Mouse (Mus musculus): ENCODE measurements around the gene Mtf1. TPM values are rescaled to one million over a fixed set of nuclear protein-coding genes. Genes with fewer than 3 reads are reported as not detected.

Gene Mtf1
- polyA plus RNA-seq (2015; fragmentation: Nextera tagmentation; extraction: Ambion mirVana), result 11.9 and 12.9 TPM in 2 replicates

GRCm38 (mm10) chr4:124801552-124802308 is at the start of gene Mtf1:
Gene Mtf1, plus strand, starts transcription at chr4:124802104.
- no peaks in the 10 kb centered on the region for H3K27me3 ChIP-seq
- peak within 1 kb of the TSS; percentile 91 for H3K9ac ChIP-seq
- H3K4me2 ChIP-seq, result peak within 1 kb of the TSS; percentile 84
- H3K36me3 ChIP-seq, result peaks cover 57% of the 10 kb centered on the region
- 2% methylated on average over 21 of the region's 21 CpGs for WGBS
- H3K9me3 ChIP-seq, result no peaks in the 10 kb centered on the region
- peaks cover 12% of the 10 kb centered on the region for H3K4me1 ChIP-seq
- peak within 1 kb of the TSS; percentile 73 for H3K4me3 ChIP-seq
- ATAC-seq (ENCODE audit: insufficient number of reproducible peaks, insufficient read depth, low FRiP score, low TSS enrichment, low read depth), result peak; percentile 79
- peak within 1 kb of the TSS; percentile 96 for H3K27ac ChIP-seq

GRCm38 (mm10) chr4:124752281-124753199 is 49.4 kb upstream of the Mtf1 start:
- H3K36me3 ChIP-seq, result peaks cover 6% of the 10 kb centered on the region; the same call in 1 of the 2 replicates
- peak overlapping the region; percentile 78 for H3K4me3 ChIP-seq
- WGBS, result 16% methylated on average over 15 of the region's 15 CpGs
- H3K27me3 ChIP-seq, result 0 out of 2 replicates have a peak, but pooled peaks cover 7% of the 10 kb centered on the region
- H3K9ac ChIP-seq, result peak overlapping the region; percentile 84
- ATAC-seq (ENCODE audit: insufficient number of reproducible peaks, insufficient read depth, low FRiP score, low TSS enrichment, low read depth), result no peak
- peak overlapping the region; percentile 98 for H3K4me2 ChIP-seq
- peaks cover 21% of the 10 kb centered on the region for H3K4me1 ChIP-seq
- H3K9me3 ChIP-seq, result no peaks in the 10 kb centered on the region
- no peak overlapping the region for H3K27ac ChIP-seq

GRCm38 (mm10) chr4:124755526-124755925 is 46.4 kb upstream of the Mtf1 start:
- Histone ChIP-seq H3K9ac (peak overlapping the region; percentile 16; the same call in 1 of the 2 replicates), H3K9me3 (no peaks in the 10 kb centered on the region), H3K27ac (no peak overlapping the region), H3K4me1 (peaks cover 21% of the 10 kb centered on the region), H3K36me3 (peaks cover 7% of the 10 kb centered on the region; the same call in 1 of the 2 replicates), H3K4me2 (no peak overlapping the region), H3K4me3 (no peak overlapping the region), H3K27me3 (0 out of 2 replicates have a peak, but pooled peaks cover 7% of the 10 kb centered on the region)
- 42% methylated on average over 7 of the region's 7 CpGs for WGBS
- no peak for ATAC-seq (ENCODE audit: insufficient number of reproducible peaks, insufficient read depth, low FRiP score, low TSS enrichment, low read depth)

- H3K4me3 ChIP-seq, result no peak overlapping the region
- H3K4me2 ChIP-seq, result no peak overlapping the region
- H3K36me3 ChIP-seq, result peaks cover 7% of the 10 kb centered on the region
- no peaks in the 10 kb centered on the region for H3K27me3 ChIP-seq
- WGBS, result 89% methylated on average over 7 of the region's 7 CpGs
- no peaks in the 10 kb centered on the region for H3K9me3 ChIP-seq
- H3K27ac ChIP-seq, result no peak overlapping the region
- 0 out of 2 replicates have a peak, but pooled peaks cover 6% of the 10 kb centered on the region for H3K4me1 ChIP-seq
- no peak overlapping the region for H3K9ac ChIP-seq
- ATAC-seq (ENCODE audit: insufficient number of reproducible peaks, insufficient read depth, low FRiP score, low TSS enrichment, low read depth), result no peak
Observed at GRCm38 (mm10) chr4:124759305-124759811, 42.5 kb upstream of the Mtf1 start.

GRCm38 (mm10) chr4:124761201-124761600 is 40.7 kb upstream of the Mtf1 start:
- H3K27me3 ChIP-seq, result no peaks in the 10 kb centered on the region
- no peak for ATAC-seq (ENCODE audit: insufficient number of reproducible peaks, insufficient read depth, low FRiP score, low TSS enrichment, low read depth)

GRCm38 (mm10) chr4:124762858-124763452 is 38.9 kb upstream of the Mtf1 start:
- Histone ChIP-seq H3K27me3 (no peaks in the 10 kb centered on the region), H3K36me3 (peaks cover 7% of the 10 kb centered on the region), H3K9ac (no peak overlapping the region), H3K4me3 (no peak overlapping the region), H3K9me3 (no peaks in the 10 kb centered on the region), H3K27ac (no peak overlapping the region), H3K4me2 (no peak overlapping the region), H3K4me1 (no peaks in the 10 kb centered on the region)
- ATAC-seq (ENCODE audit: insufficient number of reproducible peaks, insufficient read depth, low FRiP score, low TSS enrichment, low read depth), result no peak
- WGBS, result 85% methylated on average over 6 of the region's 6 CpGs

More at GRCm38 (mm10) chr4:124761201-124761600, 40.7 kb upstream of the Mtf1 start:
- no peak overlapping the region for H3K9ac ChIP-seq
- WGBS, result 54% methylated on average over 1 of the region's 1 CpGs
- H3K4me3 ChIP-seq, result no peak overlapping the region
- H3K4me2 ChIP-seq, result no peak overlapping the region
- no peaks in the 10 kb centered on the region for H3K9me3 ChIP-seq
- peaks cover 7% of the 10 kb centered on the region for H3K36me3 ChIP-seq
- no peak overlapping the region for H3K27ac ChIP-seq
- 0 out of 2 replicates have a peak, but pooled peaks cover under 1% of the 10 kb centered on the region for H3K4me1 ChIP-seq

- Histone ChIP-seq H3K4me3 (no peak overlapping the region), H3K27me3 (no peaks in the 10 kb centered on the region)
- WGBS, result 89% methylated on average over 23 of the region's 23 CpGs
Observed at GRCm38 (mm10) chr4:124765802-124766565, 35.9 kb upstream of the Mtf1 start.

GRCm38 (mm10) chr4:124766566-124766940 is 35.4 kb upstream of the Mtf1 start:
- ATAC-seq (ENCODE audit: insufficient number of reproducible peaks, insufficient read depth, low FRiP score, low TSS enrichment, low read depth), result no peak
- H3K27me3 ChIP-seq, result no peaks in the 10 kb centered on the region
- H3K4me1 ChIP-seq, result no peaks in the 10 kb centered on the region
- no peak overlapping the region for H3K27ac ChIP-seq
- no peak overlapping the region for H3K9ac ChIP-seq
- H3K4me2 ChIP-seq, result no peak overlapping the region
- no peaks in the 10 kb centered on the region for H3K9me3 ChIP-seq
- no peak overlapping the region for H3K4me3 ChIP-seq
- WGBS, result 89% methylated on average over 2 of the region's 2 CpGs
- no peaks in the 10 kb centered on the region; the same call in 1 of the 2 replicates for H3K36me3 ChIP-seq

More at GRCm38 (mm10) chr4:124765802-124766565, 35.9 kb upstream of the Mtf1 start:
- Histone ChIP-seq H3K4me1 (no peaks in the 10 kb centered on the region), H3K4me2 (no peak overlapping the region), H3K27ac (no peak overlapping the region), H3K9me3 (no peaks in the 10 kb centered on the region), H3K36me3 (no peaks in the 10 kb centered on the region; the same call in 1 of the 2 replicates), H3K9ac (no peak overlapping the region)
- ATAC-seq (ENCODE audit: insufficient number of reproducible peaks, insufficient read depth, low FRiP score, low TSS enrichment, low read depth), result no peak

- no peaks in the 10 kb centered on the region for H3K27me3 ChIP-seq
- no peak overlapping the region for H3K27ac ChIP-seq
- WGBS, result 83% methylated on average over 13 of the region's 13 CpGs
- H3K4me1 ChIP-seq, result no peaks in the 10 kb centered on the region
- H3K9me3 ChIP-seq, result no peaks in the 10 kb centered on the region
- no peak overlapping the region for H3K4me3 ChIP-seq
- no peak for ATAC-seq (ENCODE audit: insufficient number of reproducible peaks, insufficient read depth, low FRiP score, low TSS enrichment, low read depth)
- H3K9ac ChIP-seq, result no peak overlapping the region
- H3K4me2 ChIP-seq, result no peak overlapping the region
- no peaks in the 10 kb centered on the region for H3K36me3 ChIP-seq
Observed at GRCm38 (mm10) chr4:124768963-124769591, 32.8 kb upstream of the Mtf1 start.

- H3K4me1 ChIP-seq, result no peaks in the 10 kb centered on the region
- ATAC-seq (ENCODE audit: insufficient number of reproducible peaks, insufficient read depth, low FRiP score, low TSS enrichment, low read depth), result no peak
- no peak overlapping the region for H3K27ac ChIP-seq
- H3K9ac ChIP-seq, result no peak overlapping the region
- H3K27me3 ChIP-seq, result no peaks in the 10 kb centered on the region
- H3K9me3 ChIP-seq, result no peaks in the 10 kb centered on the region
- H3K4me2 ChIP-seq, result no peak overlapping the region
- WGBS, result 73% methylated on average over 5 of the region's 5 CpGs
- no peak overlapping the region for H3K4me3 ChIP-seq
- no peaks in the 10 kb centered on the region for H3K36me3 ChIP-seq
Observed at GRCm38 (mm10) chr4:124770624-124771023, 31.3 kb upstream of the Mtf1 start.
